Mouse (Mus musculus): ENCODE measurements at regions not wholly inside any gene's neighbourhood (a gene's known extent, or its start where the extent isn't known, plus 50 kb on each side); places are given as distances from the start of the nearest gene placed in this dataset.

DNA sequence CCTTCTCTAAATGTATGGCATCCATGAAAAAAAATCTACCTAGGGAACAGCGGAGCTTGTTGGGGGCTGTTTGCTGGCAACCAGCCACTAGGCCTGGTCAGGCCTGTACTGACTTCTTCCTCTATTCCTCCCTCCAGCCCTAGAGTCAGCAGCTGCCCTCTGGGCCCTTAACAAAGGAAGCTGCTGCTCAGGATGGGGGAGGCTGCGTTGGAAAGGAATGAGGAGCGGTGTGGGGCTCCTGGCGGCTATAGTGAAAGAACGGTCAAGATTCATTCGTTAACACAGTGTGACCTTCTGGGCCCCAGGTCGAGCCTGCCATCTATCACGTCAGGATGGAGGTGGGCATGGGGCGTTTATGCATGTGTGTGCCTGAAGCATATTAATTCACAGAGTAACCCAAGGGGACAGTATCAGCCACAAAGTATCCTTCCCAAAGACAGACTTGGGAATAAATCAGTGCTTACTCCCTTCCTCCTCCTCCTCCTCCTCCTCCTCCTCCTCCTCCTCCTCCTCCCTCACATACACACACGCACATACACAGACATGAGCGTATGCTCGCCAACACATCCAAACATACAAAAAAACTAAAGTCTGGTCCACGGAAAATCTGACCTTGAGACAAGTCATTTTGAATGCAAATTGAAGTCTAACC lies 202.6 kb downstream of the Sox11 start:
- WGBS = 25% methylated on average over 12 of the region's 13 CpGs
- Histone ChIP-seq H3K4me1 (peaks cover 48% of the 10 kb centered on the region), H3K4me3 (no peak overlapping the region), H3K4me2 (replicated peaks) (peak overlapping the region; percentile 16; the same call in 1 of the 2 replicates), H3K27me3 (no peaks in the 10 kb centered on the region), H3K27ac (replicated peaks) (peak overlapping the region; percentile 89), H3K9me3 (no peaks in the 10 kb centered on the region), H3K36me3 (no peaks in the 10 kb centered on the region), H3K9ac (replicated peaks) (peak overlapping the region; percentile 39)
- peak; percentile 50; the same call in 1 of the 2 replicates for ATAC-seq (replicated peaks)

DNA sequence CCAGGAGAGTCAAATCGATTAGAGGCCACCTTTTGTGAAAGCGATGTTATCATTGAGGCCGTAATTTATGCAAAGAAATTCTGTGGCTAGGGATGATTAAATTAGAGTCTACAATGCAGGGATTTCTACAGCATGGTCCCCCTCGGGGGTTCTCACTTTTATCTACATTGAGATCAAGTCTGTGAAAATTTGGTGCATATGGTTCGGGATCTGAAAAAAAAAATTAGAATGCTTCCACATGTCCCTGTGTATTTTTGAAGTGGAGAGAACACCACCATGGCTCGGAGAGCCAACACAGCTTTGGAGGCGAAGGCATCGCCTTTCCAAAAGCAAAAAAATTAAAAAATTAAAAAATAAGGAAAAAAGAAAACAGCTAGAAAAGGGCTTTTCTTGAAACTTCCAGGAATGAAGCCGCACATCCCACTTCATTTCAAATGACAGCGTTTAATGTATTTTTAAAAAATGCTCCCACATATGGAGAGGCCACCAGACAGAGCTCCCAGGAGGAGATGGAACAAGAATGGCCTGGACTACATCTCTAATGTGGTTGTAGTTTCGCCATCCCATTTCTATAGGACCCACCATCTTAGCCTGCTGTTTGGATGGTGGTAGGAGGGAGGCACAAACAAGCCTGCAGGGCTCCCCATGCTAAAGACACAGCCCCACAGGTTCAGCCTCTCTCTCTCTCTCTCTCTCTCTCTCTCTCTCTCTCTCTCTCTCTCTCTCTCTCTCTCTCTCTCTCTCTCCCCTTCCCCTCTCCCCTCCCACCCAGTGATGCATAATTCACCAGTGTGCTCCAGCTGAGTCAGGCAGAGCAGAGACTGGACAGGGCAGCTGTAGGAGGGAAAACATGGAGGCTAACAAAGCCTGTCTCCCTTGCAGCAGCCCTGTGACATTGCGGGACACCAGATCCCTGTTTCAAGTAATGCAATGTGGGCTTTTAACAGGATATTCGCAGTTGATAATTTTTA lies 203.4 kb downstream of the Sox11 start:
- Histone ChIP-seq H3K27ac (replicated peaks) (peak overlapping the region; percentile 89), H3K36me3 (no peaks in the 10 kb centered on the region), H3K4me1 (peaks cover 48% of the 10 kb centered on the region), H3K9me3 (no peaks in the 10 kb centered on the region), H3K9ac (replicated peaks) (peak overlapping the region; percentile 39; the same call in 1 of the 2 replicates), H3K27me3 (no peaks in the 10 kb centered on the region), H3K4me3 (no peak overlapping the region), H3K4me2 (replicated peaks) (no peak overlapping the region)
- 48% methylated on average over 13 of the region's 13 CpGs for whole genome bisulfite sequencing
- peak; percentile 62 for ATAC-seq (replicated peaks)

DNA sequence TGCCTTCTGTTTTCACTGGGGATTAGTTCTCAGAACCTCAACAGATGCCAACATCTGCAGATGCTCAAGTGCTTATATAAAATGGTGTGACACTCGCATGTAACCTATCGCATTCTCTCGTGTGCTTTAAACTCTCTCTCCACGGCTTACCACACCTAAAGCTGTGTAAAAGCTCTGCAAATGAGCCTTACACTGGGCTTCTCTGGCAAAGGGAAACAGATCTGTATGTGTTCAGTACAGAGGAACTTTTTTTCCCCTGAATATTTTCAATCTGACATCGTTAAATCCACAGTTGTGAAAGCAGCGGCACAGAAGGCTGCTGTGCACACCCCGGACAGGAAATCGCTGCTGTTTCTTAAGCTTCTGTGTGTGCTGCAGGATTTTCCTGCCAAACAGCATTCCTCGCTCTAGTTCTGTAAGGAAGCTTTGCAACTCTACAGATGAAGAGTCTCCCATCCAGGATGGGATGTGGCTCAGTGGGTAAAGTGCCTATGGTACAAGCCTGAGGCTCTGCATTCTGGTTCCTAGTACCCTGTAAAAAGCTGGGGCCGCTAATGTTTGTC lies 206.3 kb downstream of the Sox11 start:
- H3K9ac ChIP-seq (replicated peaks) = no peak overlapping the region
- no peak overlapping the region for H3K4me3 ChIP-seq
- H3K36me3 ChIP-seq = no peaks in the 10 kb centered on the region
- no peak for ATAC-seq (replicated peaks)
- no peaks in the 10 kb centered on the region for H3K9me3 ChIP-seq
- H3K27me3 ChIP-seq = no peaks in the 10 kb centered on the region
- 42% methylated on average over 10 of the region's 10 CpGs for WGBS
- peak overlapping the region; percentile 58 for H3K27ac ChIP-seq (replicated peaks)
- no peak overlapping the region for H3K4me2 ChIP-seq (replicated peaks)
- peaks cover 45% of the 10 kb centered on the region for H3K4me1 ChIP-seq

DNA sequence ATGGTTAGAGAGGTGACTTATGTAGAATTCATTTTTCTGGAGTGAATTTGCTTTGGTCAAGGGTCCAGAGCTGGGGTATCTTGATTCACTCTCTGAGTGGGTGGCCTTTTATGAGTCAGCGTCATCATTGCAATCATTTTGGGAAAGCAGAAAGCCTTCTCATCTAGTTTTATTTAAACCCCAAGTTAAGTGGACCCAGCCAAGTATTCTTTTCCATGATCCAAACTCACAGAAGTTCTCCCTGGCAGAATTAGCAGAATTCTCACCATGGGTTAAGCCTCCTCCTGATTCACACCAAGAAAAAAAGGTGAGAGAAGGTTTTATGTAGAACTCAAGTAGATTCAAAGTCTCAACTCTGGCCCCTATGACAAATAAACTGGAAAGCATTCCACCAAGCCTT lies 211.8 kb downstream of the Sox11 start:
- Histone ChIP-seq H3K9ac (replicated peaks) (no peak overlapping the region), H3K4me1 (peaks cover 11% of the 10 kb centered on the region)
- no peak for ATAC-seq (replicated peaks)

DNA sequence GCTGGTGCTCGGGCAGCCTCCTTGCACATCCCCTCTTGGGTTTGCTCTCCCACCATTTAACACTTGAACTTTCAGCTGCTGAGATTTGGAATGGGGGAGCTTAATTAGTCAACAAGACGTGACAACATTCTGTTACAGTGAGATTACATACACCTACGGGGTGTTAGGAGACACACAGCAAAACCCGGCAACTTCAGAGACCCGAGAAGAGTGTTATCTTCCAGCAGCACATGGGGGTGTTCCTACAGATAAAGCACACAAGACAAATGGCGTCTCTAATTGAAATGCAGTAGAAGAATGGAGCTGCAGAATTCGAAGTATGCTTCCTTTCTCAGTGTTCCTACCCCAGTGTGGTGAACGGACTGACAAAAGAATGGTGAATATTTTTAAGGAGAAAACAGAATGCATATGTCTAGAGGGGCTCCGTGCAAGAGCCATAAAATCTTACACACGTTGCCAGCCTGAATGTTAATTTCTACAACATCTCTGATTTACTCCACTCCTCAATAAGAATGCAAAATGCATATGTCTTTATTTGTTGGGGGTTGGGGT lies 215.2 kb downstream of the Sox11 start:
- Histone ChIP-seq H3K9me3 (no peaks in the 10 kb centered on the region), H3K36me3 (no peaks in the 10 kb centered on the region), H3K9ac (replicated peaks) (no peak overlapping the region), H3K27me3 (no peaks in the 10 kb centered on the region), H3K4me2 (replicated peaks) (no peak overlapping the region), H3K4me3 (no peak overlapping the region), H3K27ac (replicated peaks) (peak overlapping the region; percentile 9), H3K4me1 (peaks cover 10% of the 10 kb centered on the region)
- no peak for ATAC-seq (replicated peaks)
- 46% methylated on average over 10 of the region's 10 CpGs for WGBS

More for the DNA sequence above, 211.8 kb downstream of the Sox11 start:
- Histone ChIP-seq H3K27me3 (no peaks in the 10 kb centered on the region), H3K4me2 (replicated peaks) (no peak overlapping the region), H3K36me3 (no peaks in the 10 kb centered on the region), H3K4me3 (no peak overlapping the region), H3K9me3 (no peaks in the 10 kb centered on the region), H3K27ac (replicated peaks) (no peak overlapping the region)
- WGBS = 97% methylated on average over 1 of the region's 1 CpGs

DNA sequence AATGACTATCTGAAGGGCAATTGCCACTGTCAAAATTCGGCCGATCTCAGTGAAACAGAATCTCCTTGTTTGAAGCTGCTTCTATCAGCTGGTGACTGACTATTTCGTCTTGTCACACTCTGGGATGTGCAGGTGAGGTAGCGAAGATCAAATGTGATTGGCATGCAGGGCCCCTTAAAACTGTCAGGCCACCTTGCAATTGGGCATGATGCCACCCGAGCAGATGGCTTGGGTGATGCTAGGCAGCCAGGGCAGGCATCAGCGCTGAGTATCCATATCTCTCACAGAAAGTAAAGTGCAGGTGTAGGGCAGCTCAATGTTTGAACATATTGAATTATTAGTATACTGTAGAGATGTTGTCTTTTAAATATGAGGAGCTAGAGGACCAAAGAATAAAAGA lies 223.8 kb downstream of the Sox11 start:
- no peak overlapping the region for H3K4me3 ChIP-seq
- H3K27me3 ChIP-seq = no peaks in the 10 kb centered on the region
- no peak for ATAC-seq (replicated peaks)
- 73% methylated on average over 6 of the region's 6 CpGs for WGBS
- no peak overlapping the region for H3K27ac ChIP-seq (replicated peaks)
- H3K9ac ChIP-seq (replicated peaks) = no peak overlapping the region
- no peak overlapping the region for H3K4me2 ChIP-seq (replicated peaks)
- H3K4me1 ChIP-seq = 0 out of 2 replicates have a peak, but pooled peaks cover 4% of the 10 kb centered on the region
- H3K36me3 ChIP-seq = no peaks in the 10 kb centered on the region
- no peaks in the 10 kb centered on the region for H3K9me3 ChIP-seq

DNA sequence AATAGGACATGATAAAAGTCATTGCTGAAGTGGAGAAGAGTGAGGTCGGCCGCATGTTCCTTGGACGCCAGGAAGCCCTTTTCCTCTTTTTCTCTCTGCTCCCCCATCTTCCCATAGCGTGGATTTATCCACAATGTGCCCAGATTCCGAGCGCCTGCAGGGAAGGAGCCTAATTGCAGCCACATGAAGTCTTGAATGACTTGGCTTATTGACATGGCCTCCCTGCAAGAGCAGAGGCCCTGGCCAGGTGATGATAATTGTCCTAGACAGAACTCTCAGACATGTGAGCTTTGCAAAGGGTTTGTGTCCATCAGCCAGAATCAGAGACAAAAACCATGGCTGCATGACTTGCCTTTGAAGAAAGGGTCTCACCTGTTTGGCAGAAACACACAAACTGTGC lies 227.0 kb downstream of the Sox11 start:
- H3K9me3 ChIP-seq = no peaks in the 10 kb centered on the region
- no peak overlapping the region for H3K4me3 ChIP-seq
- H3K4me1 ChIP-seq = 0 out of 2 replicates have a peak, but pooled peaks cover 4% of the 10 kb centered on the region
- H3K27me3 ChIP-seq = no peaks in the 10 kb centered on the region
- H3K9ac ChIP-seq (replicated peaks) = no peak overlapping the region
- no peak overlapping the region for H3K4me2 ChIP-seq (replicated peaks)
- no peak for ATAC-seq (replicated peaks)
- WGBS = 77% methylated on average over 6 of the region's 6 CpGs
- no peak overlapping the region for H3K27ac ChIP-seq (replicated peaks)
- no peaks in the 10 kb centered on the region for H3K36me3 ChIP-seq

DNA sequence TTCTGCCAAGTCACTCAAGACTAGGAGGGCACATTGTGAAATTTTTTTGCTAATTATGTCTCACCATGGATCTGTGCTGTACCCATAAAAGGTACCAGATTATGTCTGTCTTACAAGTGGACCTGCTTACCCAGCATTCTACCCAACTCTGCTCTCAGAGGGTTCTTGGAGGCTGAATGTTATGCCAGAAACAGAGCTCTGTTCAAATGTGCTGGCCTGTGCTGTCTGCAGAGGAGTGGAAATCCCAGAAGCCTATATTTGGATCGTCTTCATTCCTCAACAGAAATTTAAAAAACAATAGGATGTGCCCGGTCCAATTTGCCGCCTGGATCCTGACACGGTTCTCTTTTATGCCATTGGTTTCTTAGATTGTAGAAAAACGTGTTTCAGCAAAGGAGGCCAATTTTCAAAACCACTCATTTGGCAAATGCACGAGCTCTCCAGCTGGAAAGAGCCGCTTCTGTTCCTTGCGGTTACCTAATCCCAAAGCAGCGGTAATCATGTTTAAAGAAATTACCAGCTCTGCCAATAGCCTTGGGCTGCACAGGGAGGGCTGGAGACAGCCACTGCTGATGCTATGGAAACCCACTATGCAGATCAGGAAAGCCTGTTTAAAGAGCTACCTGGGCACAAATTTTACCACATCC lies 237.3 kb downstream of the Sox11 start:
- peaks cover 11% of the 10 kb centered on the region for H3K4me1 ChIP-seq
- no peaks in the 10 kb centered on the region for H3K27me3 ChIP-seq
- no peaks in the 10 kb centered on the region for H3K36me3 ChIP-seq
- 31% methylated on average over 9 of the region's 9 CpGs for WGBS
- H3K27ac ChIP-seq (replicated peaks) = peak overlapping the region; percentile 64
- no peak overlapping the region for H3K9ac ChIP-seq (replicated peaks)
- H3K9me3 ChIP-seq = no peaks in the 10 kb centered on the region
- ATAC-seq (replicated peaks) = peak; percentile 83
- H3K4me3 ChIP-seq = no peak overlapping the region
- no peak overlapping the region for H3K4me2 ChIP-seq (replicated peaks)

DNA sequence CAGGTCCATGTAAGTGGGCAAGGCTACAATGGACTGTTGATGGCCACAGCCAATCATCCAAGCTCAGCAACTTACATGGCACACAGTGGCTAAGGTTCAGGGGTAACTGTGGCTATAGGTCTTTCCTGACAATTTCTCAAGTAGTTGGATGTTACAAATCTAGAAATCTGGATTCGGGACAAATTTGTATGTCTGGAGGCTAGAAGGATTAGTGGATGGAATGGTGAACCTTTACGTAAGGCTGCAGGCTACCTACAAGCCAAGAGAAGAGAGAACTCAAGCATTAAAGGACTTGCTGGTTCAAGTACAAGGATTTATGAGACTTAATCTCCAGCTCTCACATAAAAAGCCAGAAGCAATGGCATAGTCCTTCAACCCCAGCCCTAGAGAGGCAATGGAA lies 239.4 kb downstream of the Sox11 start:
- no peak overlapping the region for H3K4me2 ChIP-seq (replicated peaks)
- 96% methylated on average over 2 of the region's 2 CpGs for WGBS
- H3K27ac ChIP-seq (replicated peaks) = no peak overlapping the region
- no peak overlapping the region for H3K4me3 ChIP-seq
- H3K4me1 ChIP-seq = peaks cover 11% of the 10 kb centered on the region
- H3K27me3 ChIP-seq = no peaks in the 10 kb centered on the region
- no peaks in the 10 kb centered on the region for H3K36me3 ChIP-seq
- ATAC-seq (replicated peaks) = no peak
- no peak overlapping the region for H3K9ac ChIP-seq (replicated peaks)
- H3K9me3 ChIP-seq = no peaks in the 10 kb centered on the region

DNA sequence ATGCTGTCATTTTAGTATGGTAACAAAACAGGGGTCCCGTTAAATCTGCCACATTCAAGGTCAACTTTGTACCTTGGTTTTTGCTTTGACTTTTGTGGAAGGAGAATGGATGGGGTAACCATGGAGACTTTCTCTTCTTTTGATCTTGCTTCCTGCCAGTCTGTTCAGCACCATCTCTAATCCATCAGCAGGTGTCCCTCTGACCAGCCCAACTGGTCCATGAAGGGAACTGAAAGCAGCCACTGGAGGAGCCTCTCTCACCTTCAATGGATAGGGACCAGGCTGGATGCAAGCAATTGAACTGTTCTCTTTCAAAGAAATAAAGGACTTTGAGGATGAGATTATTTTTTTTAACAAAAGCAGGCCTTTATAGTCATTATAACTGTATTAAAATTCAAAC lies 253.2 kb downstream of the Sox11 start:
- H3K4me3 ChIP-seq = no peak overlapping the region
- no peak overlapping the region for H3K9ac ChIP-seq (replicated peaks)
- no peak overlapping the region for H3K27ac ChIP-seq (replicated peaks)
- H3K27me3 ChIP-seq = no peaks in the 10 kb centered on the region
- WGBS = 35% methylated on average over 1 of the region's 1 CpGs
- no peaks in the 10 kb centered on the region for H3K36me3 ChIP-seq
- H3K4me2 ChIP-seq (replicated peaks) = no peak overlapping the region
- H3K4me1 ChIP-seq = peaks cover 11% of the 10 kb centered on the region
- H3K9me3 ChIP-seq = no peaks in the 10 kb centered on the region
- no peak for ATAC-seq (replicated peaks)

DNA sequence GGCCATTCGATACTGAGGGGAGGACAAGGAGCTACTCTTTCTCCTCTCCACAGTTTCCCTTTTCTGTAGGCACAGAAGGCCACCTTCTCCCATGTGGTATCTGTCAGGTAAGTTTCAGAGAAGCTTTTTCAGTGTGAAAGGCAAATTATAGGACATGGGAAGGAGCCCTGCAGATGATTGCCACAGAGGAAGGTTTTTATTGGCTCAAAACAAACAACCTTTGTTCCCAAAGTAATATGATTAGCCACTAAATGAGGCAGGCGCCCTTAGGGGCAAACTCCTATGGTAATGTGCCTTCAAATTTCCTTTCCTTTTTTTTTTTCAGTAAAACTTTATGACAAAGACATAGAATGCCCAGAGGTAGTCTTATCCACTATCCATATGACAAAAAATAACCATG lies 256.5 kb downstream of the Sox11 start:
- Histone ChIP-seq H3K4me1 (peaks cover 35% of the 10 kb centered on the region), H3K4me2 (replicated peaks) (no peak overlapping the region), H3K36me3 (no peaks in the 10 kb centered on the region), H3K27ac (replicated peaks) (no peak overlapping the region), H3K4me3 (no peak overlapping the region), H3K9me3 (no peaks in the 10 kb centered on the region), H3K27me3 (no peaks in the 10 kb centered on the region), H3K9ac (replicated peaks) (no peak overlapping the region)
- 69% methylated on average over 2 of the region's 2 CpGs for WGBS
- no peak for ATAC-seq (replicated peaks)

All from forebrain, embryonic 15.5 days (tissue).